Mouse (Mus musculus) heart, embryonic 11.5 days (tissue): Measurements from ENCODE around the gene Cabp4. TPM values are rescaled to one million over a fixed set of nuclear protein-coding genes. Genes with fewer than 3 reads are reported as not detected.

Source experiments
- ATAC-seq: fragments of 200-750 bp; cut with Nextera tagmentation; replicated peaks from 2 replicates; pipeline ENCODE4 v1.8.0; 2017; ENCODE audit warnings: moderate library complexity; ENCODE audit not compliant: insufficient number of reproducible peaks, low FRiP score, low TSS enrichment
- H3K27ac ChIP-seq: fragments of 300-500 bp; sonication (generic); 2 replicates; pipeline ENCODE4 v1.5.1; 2014; ENCODE audit warnings: mild to moderate bottlenecking, low read depth, low read length
- H3K27me3 ChIP-seq: fragments of 300-500 bp; sonication (generic); 2 replicates; pipeline ENCODE4 v1.6.1; 2014; ENCODE audit warnings: mild to moderate bottlenecking, low read length, mixed read lengths; ENCODE audit not compliant: control insufficient read depth, insufficient read depth
- H3K36me3 ChIP-seq: fragments of 300-500 bp; sonication (generic); 2 replicates; pipeline ENCODE4 v1.6.1; 2014; ENCODE audit warnings: mild to moderate bottlenecking, low read length, moderate library complexity, mixed read lengths; ENCODE audit not compliant: control insufficient read depth, insufficient read depth
- H3K4me1 ChIP-seq: fragments of 300-500 bp; sonication (generic); 2 replicates; pipeline ENCODE4 v1.6.1; 2014; ENCODE audit warnings: low read length; ENCODE audit not compliant: control insufficient read depth, insufficient read depth
- H3K4me2 ChIP-seq: fragments of 300-500 bp; sonication (generic); 2 replicates; pipeline ENCODE4 v1.6.1; 2014; ENCODE audit warnings: mild to moderate bottlenecking, moderate library complexity
- H3K4me3 ChIP-seq: fragments of 300-500 bp; sonication (generic); 2 replicates; pipeline ENCODE4 v1.5.1; 2014; ENCODE audit warnings: low read depth, low read length
- H3K9ac ChIP-seq: fragments of 300-500 bp; sonication (generic); 2 replicates; pipeline ENCODE4 v1.6.1; 2014; ENCODE audit warnings: mild to moderate bottlenecking, low read depth, low read length, moderate library complexity
- H3K9me3 ChIP-seq: fragments of 300-500 bp; sonication (generic); replicated peaks from 2 replicates; pipeline ENCODE4 v1.6.1; 2016; ENCODE audit warnings: low read length; ENCODE audit not compliant: control insufficient read depth
- WGBS: fragments of 180-500 bp; shearing (Covaris S2); extraction: QIAGEN DNeasy Blood & Tissue Kit; methylation state at CpG from one replicate; pipeline ENCODE4 v1.1.7; 2014; ENCODE audit not compliant: insufficient replicate concordance; 5-methylcytosine and 5-hydroxymethylcytosine counted together
- polyA plus RNA-seq: library from polyadenylated mRNA; unstranded; fragments of >200 nt; fragmentation: Nextera tagmentation; extraction: Ambion mirVana; gene quantifications from 2 replicates; pipeline ENCODE4 v1.2.1, GENCODE M21; 2014

The Cabp4 gene
- polyA plus RNA-seq, 1 experiment from 2014 or later = not detected

DNA sequence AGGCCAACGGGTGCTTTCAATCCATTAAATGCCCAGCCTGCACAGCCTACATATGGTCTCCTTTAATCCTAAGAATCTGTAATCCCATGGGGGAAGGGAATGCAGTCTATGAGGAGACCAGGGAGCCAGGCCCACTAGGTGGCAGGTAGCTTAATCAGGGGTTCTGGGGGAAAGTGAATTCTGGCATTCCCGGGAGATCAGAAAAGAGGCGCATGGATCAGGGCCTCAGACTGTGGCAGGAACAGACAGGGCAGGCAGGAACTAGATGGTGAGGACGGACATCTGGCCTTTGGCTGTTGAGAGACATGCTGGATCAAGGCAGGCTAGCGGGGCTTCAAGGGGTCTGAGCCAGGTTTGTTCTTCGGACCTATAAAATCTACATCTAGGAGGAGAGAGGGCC lies 42.4 kb downstream of the Cabp4 start:
- WGBS = 65% methylated on average over 6 of the region's 6 CpGs
- no peaks in the 10 kb centered on the region for H3K9me3 ChIP-seq
- H3K27me3 ChIP-seq = peaks cover 34% of the 10 kb centered on the region
- no peak for ATAC-seq
- H3K36me3 ChIP-seq = no peaks in the 10 kb centered on the region
- no peak overlapping the region for H3K4me3 ChIP-seq
- no peak overlapping the region; the same call in 1 of the 2 replicates for H3K4me2 ChIP-seq
- H3K4me1 ChIP-seq = peaks cover 27% of the 10 kb centered on the region
- no peak overlapping the region for H3K9ac ChIP-seq
- no peak overlapping the region for H3K27ac ChIP-seq

DNA sequence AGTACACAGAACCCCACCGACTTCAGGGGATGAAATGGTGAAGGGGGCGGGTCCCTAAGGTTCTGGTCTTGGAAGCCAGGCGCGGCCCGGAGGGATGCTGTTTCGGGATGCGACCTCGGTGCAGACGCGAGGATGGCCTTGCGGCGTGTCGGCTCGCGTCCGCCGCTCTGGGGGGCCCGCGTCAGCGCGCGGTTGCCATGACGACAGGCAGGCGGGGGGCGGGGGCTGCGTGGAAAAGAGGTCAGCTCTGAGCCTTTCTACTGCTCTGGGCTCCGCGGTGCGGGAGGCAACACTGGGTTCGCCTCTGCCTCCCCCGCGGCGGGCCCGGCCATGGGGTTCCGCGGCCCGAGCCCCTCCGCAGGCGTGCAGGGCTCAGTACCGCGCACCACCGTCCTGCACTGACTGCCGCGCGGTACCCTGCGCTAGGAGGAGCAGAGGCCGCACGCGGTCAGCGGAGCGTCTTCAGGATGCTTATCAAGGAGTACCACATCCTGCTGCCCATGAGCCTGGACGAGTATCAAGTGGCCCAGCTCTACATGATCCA lies 43.0 kb downstream of the Cabp4 start:
- H3K4me2 ChIP-seq = peak overlapping the region; percentile 92
- no peak for ATAC-seq
- peak overlapping the region; percentile 70 for H3K9ac ChIP-seq
- H3K27me3 ChIP-seq = peaks cover 34% of the 10 kb centered on the region
- WGBS = 1% methylated on average over 52 of the region's 52 CpGs
- H3K27ac ChIP-seq = no peak overlapping the region
- no peaks in the 10 kb centered on the region for H3K36me3 ChIP-seq
- no peaks in the 10 kb centered on the region for H3K9me3 ChIP-seq
- H3K4me3 ChIP-seq = peak overlapping the region; percentile 52
- peaks cover 30% of the 10 kb centered on the region for H3K4me1 ChIP-seq

DNA sequence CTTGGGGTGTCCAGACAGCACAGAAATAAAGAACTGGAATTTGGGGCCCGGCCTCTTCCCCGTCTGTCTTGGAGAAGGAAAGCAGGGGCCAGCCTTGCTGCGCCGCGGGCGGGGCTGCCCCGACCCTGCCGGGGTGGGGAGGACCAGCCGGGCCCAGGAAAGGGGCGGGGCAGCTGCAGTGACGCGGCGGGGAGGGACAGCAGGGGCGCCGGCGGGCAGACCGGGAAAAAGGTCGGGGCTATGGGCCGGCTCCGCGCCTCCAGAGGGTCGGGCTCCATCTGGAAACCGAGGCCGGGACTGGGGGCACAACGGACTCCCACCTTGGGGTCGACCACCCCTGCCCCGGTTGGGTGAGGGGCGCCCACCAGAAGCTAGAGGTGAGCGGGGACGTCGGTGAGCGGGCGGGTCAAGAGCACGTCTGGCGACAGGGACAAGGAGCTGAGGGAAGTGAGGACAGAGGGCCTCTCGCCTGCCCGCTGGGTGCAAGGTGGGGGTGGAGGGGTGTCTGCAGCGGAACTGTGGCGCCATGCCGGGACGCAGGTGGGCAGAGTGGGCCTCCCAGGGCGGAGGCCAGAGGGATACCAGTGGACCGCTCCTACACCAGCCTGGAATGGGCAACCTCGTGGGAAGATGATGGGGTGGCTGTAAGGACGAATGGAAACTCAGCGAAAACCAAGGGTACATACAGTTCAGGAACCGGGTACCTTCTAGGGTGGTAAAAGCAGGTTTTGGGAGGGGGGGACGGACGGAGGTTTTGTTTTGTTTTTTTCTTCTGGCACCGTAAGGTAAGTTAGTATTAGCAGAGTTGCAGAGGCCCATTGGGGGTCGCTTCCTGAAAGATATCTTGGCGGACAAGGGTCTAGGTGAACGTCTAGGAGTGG lies 43.8 kb downstream of the Cabp4 start, which contains the start of gene Pitpnm1:
Gene Pitpnm1, plus strand, starts transcription at position 162 of the 881 bp plus-strand sequence.
- H3K4me1 ChIP-seq = peaks cover 30% of the 10 kb centered on the region
- H3K4me2 ChIP-seq = peak within 1 kb of the TSS; percentile 92
- no peaks in the 10 kb centered on the region for H3K9me3 ChIP-seq
- peak within 1 kb of the TSS; percentile 70 for H3K9ac ChIP-seq
- WGBS = under 1% methylated on average over 53 of the region's 53 CpGs
- no peaks in the 10 kb centered on the region for H3K36me3 ChIP-seq
- peaks cover 34% of the 10 kb centered on the region for H3K27me3 ChIP-seq
- ATAC-seq = peak; percentile 27; the same call in 1 of the 2 replicates
- H3K27ac ChIP-seq = no peak within 1 kb of the TSS
- peak within 1 kb of the TSS; percentile 52 for H3K4me3 ChIP-seq

DNA sequence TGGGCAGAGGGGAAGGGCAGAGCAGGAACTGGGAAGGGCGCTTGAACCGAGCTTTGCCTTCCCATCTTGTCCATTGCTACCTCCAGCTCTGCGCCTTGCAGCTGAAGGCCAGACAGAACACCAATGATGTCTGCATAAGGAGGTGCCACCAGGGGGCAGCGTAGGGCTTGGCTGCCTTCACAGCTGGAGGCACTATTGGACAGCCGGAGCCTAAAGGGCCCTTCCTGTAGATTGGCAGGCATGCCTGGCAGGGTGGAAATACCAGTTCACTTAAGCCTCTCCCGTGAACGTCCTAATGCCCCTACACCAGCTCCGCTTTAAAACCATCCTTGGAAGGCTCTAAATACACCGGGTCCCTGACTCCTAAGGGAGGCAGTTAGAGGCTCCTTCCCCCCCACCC lies 44.8 kb downstream of the Cabp4 start:
- H3K9ac ChIP-seq = no peak overlapping the region
- H3K4me2 ChIP-seq = peak overlapping the region; percentile 92
- no peak for ATAC-seq
- peaks cover 34% of the 10 kb centered on the region for H3K27me3 ChIP-seq
- no peak overlapping the region for H3K4me3 ChIP-seq
- no peaks in the 10 kb centered on the region for H3K9me3 ChIP-seq
- no peaks in the 10 kb centered on the region for H3K36me3 ChIP-seq
- H3K4me1 ChIP-seq = peaks cover 30% of the 10 kb centered on the region
- 11% methylated on average over 9 of the region's 9 CpGs for WGBS
- H3K27ac ChIP-seq = no peak overlapping the region

DNA sequence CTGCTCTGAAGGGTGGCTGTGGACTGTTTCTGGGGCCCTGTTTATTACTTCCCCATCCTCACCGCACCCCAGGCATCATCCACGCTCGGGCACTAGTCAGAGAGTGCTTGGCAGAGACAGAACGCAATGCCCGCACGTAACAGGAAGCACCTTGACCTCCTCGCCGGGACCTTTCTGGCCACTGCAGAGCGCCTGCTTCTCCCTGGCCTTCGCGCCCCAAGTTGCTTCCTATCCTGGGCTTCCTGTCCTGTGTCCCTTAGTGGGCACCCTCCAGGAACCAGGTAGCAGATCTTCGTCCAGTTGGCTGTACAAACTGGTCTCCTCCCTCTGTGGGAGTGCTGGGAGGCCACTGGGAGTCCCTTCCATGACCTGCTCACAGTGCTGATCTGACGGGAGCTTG lies 45.4 kb downstream of the Cabp4 start:
- H3K9me3 ChIP-seq = no peaks in the 10 kb centered on the region
- no peaks in the 10 kb centered on the region for H3K36me3 ChIP-seq
- no peak overlapping the region for H3K27ac ChIP-seq
- H3K27me3 ChIP-seq = peaks cover 33% of the 10 kb centered on the region
- 88% methylated on average over 13 of the region's 13 CpGs for WGBS
- peaks cover 30% of the 10 kb centered on the region for H3K4me1 ChIP-seq
- no peak overlapping the region for H3K4me2 ChIP-seq
- H3K4me3 ChIP-seq = no peak overlapping the region
- ATAC-seq = no peak
- H3K9ac ChIP-seq = no peak overlapping the region

DNA sequence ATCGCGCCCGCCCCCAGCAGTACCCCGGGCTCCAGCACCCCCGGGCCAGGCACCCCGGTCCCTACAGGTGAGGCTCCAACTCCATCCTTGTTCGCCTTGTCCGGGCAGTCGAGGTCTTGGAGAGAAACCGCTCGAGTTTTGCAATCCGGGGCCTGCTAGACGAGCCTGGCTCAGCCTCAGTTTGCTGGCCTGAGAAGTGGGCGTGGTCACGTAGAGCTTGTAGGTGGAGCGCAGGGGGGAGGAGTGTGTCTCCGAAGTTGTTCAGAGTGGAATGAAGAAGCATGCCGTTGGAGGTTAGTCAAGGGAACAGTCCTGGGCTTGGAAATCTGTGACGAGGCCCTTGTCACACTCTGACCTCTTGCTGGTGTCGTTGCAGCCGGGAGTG lies 46.4 kb downstream of the Cabp4 start:
- peaks cover 30% of the 10 kb centered on the region for H3K4me1 ChIP-seq
- H3K27ac ChIP-seq = peak overlapping the region; percentile 84
- WGBS = under 1% methylated on average over 21 of the region's 21 CpGs
- H3K9ac ChIP-seq = peak overlapping the region; percentile 73
- H3K4me3 ChIP-seq = peak overlapping the region; percentile 70
- no peaks in the 10 kb centered on the region for H3K9me3 ChIP-seq
- peaks cover 25% of the 10 kb centered on the region for H3K27me3 ChIP-seq
- ATAC-seq = peak; percentile 60
- H3K36me3 ChIP-seq = no peaks in the 10 kb centered on the region
- peak overlapping the region; percentile 76 for H3K4me2 ChIP-seq

DNA sequence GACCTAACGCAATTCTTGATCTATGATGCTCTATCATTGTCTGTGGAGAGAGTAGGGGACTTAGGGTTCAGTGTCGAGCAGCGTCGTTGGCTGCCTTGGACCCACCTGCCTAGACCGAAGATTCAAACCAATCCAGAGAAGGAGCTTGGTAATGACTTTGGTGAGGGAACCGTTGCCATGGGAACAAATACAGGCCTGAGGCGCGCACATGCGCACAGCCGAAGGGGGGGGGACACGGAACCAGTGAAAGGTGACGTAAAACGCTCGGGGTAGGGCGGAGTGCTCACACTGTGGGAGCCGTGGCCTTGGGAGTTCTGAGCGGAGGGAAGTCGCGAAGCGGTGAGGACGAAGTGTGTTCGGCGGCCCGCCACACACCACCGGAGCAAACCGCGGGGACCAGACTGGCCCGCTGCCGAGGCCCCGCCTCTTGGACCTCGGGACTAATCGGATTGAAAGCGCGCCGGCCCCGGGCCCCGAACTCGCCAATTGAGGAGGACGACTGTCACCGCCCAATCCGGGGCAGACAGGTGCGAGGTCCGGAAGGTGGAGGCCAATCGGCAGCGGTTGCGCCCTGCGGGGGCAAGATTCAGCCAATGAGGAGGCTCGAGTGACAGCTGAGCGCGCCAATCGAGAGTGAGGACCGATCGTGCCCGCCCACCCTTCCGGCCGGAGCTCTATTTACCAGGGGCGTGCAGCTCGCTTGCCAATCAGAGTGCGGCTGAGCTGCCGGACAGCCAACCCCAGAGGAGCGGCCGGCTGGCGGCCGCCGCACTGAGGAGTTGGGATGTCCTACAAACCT lies 47.0 kb downstream of the Cabp4 start, which contains the start of gene Cdk2ap2:
Gene Cdk2ap2, plus strand, starts transcription at position 541 of the 799 bp plus-strand sequence.
- H3K9me3 ChIP-seq = no peaks in the 10 kb centered on the region
- WGBS = under 1% methylated on average over 64 of the region's 65 CpGs
- H3K9ac ChIP-seq = peak within 1 kb of the TSS; percentile 77
- H3K4me3 ChIP-seq = peak within 1 kb of the TSS; percentile 70
- H3K4me2 ChIP-seq = peak within 1 kb of the TSS; percentile 76
- peaks cover 21% of the 10 kb centered on the region for H3K27me3 ChIP-seq
- H3K27ac ChIP-seq = peak within 1 kb of the TSS; percentile 86
- ATAC-seq = peak; percentile 90
- H3K4me1 ChIP-seq = peaks cover 30% of the 10 kb centered on the region
- no peaks in the 10 kb centered on the region for H3K36me3 ChIP-seq

DNA sequence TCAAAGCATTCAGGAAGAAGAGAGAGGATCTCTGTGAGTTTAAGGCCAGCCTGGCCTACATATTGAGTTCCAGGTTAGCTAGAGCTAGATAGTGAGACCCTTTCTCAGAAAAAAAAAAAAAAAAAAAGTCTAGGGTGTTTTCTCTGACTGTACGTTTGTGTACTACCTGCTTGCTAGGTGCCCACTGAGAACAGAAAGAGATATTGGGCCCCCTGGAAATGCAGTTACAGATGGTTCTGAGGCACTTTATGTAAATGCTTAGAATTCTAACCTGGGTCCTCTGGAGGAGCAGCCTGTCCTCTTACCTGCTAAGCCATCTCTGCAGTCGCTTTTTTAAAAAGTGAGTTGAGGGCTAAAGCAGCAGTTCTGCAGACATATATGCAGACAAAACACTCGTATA lies 48.0 kb downstream of the Cabp4 start:
- no peak for ATAC-seq
- H3K9ac ChIP-seq = no peak overlapping the region
- no peaks in the 10 kb centered on the region for H3K9me3 ChIP-seq
- peaks cover 27% of the 10 kb centered on the region for H3K4me1 ChIP-seq
- H3K27me3 ChIP-seq = peaks cover 10% of the 10 kb centered on the region
- no peak overlapping the region for H3K4me3 ChIP-seq
- no peaks in the 10 kb centered on the region for H3K36me3 ChIP-seq
- WGBS = 59% methylated on average over 3 of the region's 3 CpGs
- no peak overlapping the region for H3K4me2 ChIP-seq
- no peak overlapping the region for H3K27ac ChIP-seq
